Mouse (Mus musculus) neural tube, embryonic 11.5 days (tissue): ENCODE measurements around the gene Wfdc6a. TPM values are rescaled to one million over a fixed set of nuclear protein-coding genes. Genes with fewer than 3 reads are reported as not detected.

ENCODE experiments used
- ATAC-seq: fragments of 200-750 bp; cut with Nextera tagmentation; 2 replicates; pipeline ENCODE4 v1.8.0; 2017; ENCODE audit warnings: moderate number of reproducible peaks, mild to moderate bottlenecking, moderate TSS enrichment, moderate library complexity; ENCODE audit not compliant: insufficient read depth, low FRiP score, low TSS enrichment
- DNase-seq: peaks from one replicate; pipeline ENCODE4 v3.0.0-alpha.2; 2015; ENCODE audit warnings: low spot score
- H3K27ac ChIP-seq: fragments of 300-500 bp; sonication (generic); 2 replicates; pipeline ENCODE4 v1.5.1; 2014; ENCODE audit warnings: low read depth, mild to moderate bottlenecking, low read length
- H3K27me3 ChIP-seq: fragments of 300-500 bp; sonication (generic); 2 replicates; pipeline ENCODE4 v1.6.1; 2014; ENCODE audit warnings: mild to moderate bottlenecking, low read length, mixed read lengths; ENCODE audit not compliant: control insufficient read depth, insufficient read depth
- H3K36me3 ChIP-seq: fragments of 300-500 bp; sonication (generic); 2 replicates; pipeline ENCODE4 v1.6.1; 2014; ENCODE audit warnings: mild to moderate bottlenecking, low read length, moderate library complexity, mixed read lengths; ENCODE audit not compliant: control insufficient read depth, insufficient read depth
- H3K4me1 ChIP-seq: fragments of 300-500 bp; sonication (generic); 2 replicates; pipeline ENCODE4 v1.6.1; 2014; ENCODE audit warnings: low read length, mixed read lengths; ENCODE audit not compliant: control insufficient read depth, insufficient read depth
- H3K4me2 ChIP-seq: fragments of 300-500 bp; sonication (generic); 2 replicates; pipeline ENCODE4 v1.6.1; 2014; ENCODE audit warnings: low read depth, mild to moderate bottlenecking, moderate library complexity
- H3K4me3 ChIP-seq: fragments of 300-500 bp; sonication (generic); 2 replicates; pipeline ENCODE4 v1.5.1; 2014; ENCODE audit warnings: low read depth, low read length
- H3K9ac ChIP-seq: fragments of 300-500 bp; sonication (generic); 2 replicates; pipeline ENCODE4 v1.6.1; 2014; ENCODE audit warnings: mild to moderate bottlenecking, low read length
- H3K9me3 ChIP-seq: fragments of 300-500 bp; sonication (generic); 2 replicates; pipeline ENCODE4 v1.6.1; 2016; ENCODE audit warnings: low read length; ENCODE audit not compliant: control insufficient read depth
- WGBS: fragments of 180-500 bp; shearing (Covaris S2); extraction: QIAGEN DNeasy Blood & Tissue Kit; methylation state at CpG from one replicate; pipeline ENCODE4 v1.1.7; 2014; 5-methylcytosine and 5-hydroxymethylcytosine counted together
- polyA plus RNA-seq: library from polyadenylated mRNA; unstranded; fragments of >200 nt; fragmentation: Nextera tagmentation; extraction: Ambion mirVana; gene quantifications from 2 replicates; pipeline ENCODE4 v1.2.1, GENCODE M21; 2014

Wfdc6a gene
- polyA plus RNA-seq, 1 experiment from 2014 or later: not detected

- Histone ChIP-seq H3K4me1 (0 out of 2 replicates have a peak, but pooled peaks cover 3% of the 10 kb centered on the region), H3K9me3 (no peaks in the 10 kb centered on the region), H3K9ac (no peak overlapping the region), H3K4me2 (no peak overlapping the region), H3K36me3 (no peaks in the 10 kb centered on the region), H3K27me3 (0 out of 2 replicates have a peak, but pooled peaks cover 8% of the 10 kb centered on the region), H3K27ac (no peak overlapping the region), H3K4me3 (no peak overlapping the region)
- WGBS: 90% methylated on average over 8 of the region's 8 CpGs
- ATAC-seq (no peak), DNase-seq (no peak)
Measured at GRCm38 (mm10) chr2:164560106-164560505, 25.1 kb downstream of the Wfdc6a start.

GRCm38 (mm10) chr2:164558991-164559645 lies 26.1 kb downstream of the Wfdc6a start:
- Histone ChIP-seq H3K27ac (no peak overlapping the region), H3K4me1 (0 out of 2 replicates have a peak, but pooled peaks cover 3% of the 10 kb centered on the region), H3K4me2 (no peak overlapping the region), H3K9me3 (no peaks in the 10 kb centered on the region), H3K27me3 (0 out of 2 replicates have a peak, but pooled peaks cover 8% of the 10 kb centered on the region), H3K9ac (no peak overlapping the region), H3K36me3 (no peaks in the 10 kb centered on the region), H3K4me3 (no peak overlapping the region)
- 45% methylated on average over 16 of the region's 16 CpGs for WGBS
- DNase-seq (no peak), ATAC-seq (no peak)

GRCm38 (mm10) chr2:164558426-164558825 lies 26.8 kb downstream of the Wfdc6a start:
- Histone ChIP-seq H3K9me3 (no peaks in the 10 kb centered on the region), H3K4me2 (no peak overlapping the region), H3K27ac (no peak overlapping the region), H3K4me3 (no peak overlapping the region), H3K36me3 (no peaks in the 10 kb centered on the region), H3K4me1 (0 out of 2 replicates have a peak, but pooled peaks cover 3% of the 10 kb centered on the region), H3K9ac (no peak overlapping the region), H3K27me3 (0 out of 2 replicates have a peak, but pooled peaks cover 8% of the 10 kb centered on the region)
- no peak for ATAC-seq
- no peak for DNase-seq
- 79% methylated on average over 8 of the region's 8 CpGs for WGBS

DNA sequence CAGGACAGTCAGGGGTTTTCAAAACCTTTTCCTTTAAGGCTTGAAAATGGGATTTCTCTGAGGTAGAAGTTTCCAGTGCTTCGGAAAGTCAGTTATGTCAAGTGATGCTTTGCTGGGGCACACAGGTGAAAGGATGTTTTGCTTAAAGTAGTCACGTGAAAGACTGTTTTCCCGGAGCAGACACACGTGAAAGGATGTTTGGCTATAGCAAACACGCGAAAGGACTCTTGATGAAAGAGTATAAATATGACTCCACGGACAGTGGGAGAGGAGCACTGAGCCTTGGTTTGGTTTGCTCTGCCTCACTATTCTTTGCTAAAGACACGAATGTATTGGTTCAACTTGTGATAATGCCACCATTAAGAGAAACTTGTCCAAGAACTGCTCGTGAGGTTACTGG lies 33.7 kb downstream of the Wfdc6a start:
- Histone ChIP-seq H3K4me2 (no peak overlapping the region), H3K4me3 (no peak overlapping the region), H3K27me3 (no peaks in the 10 kb centered on the region), H3K4me1 (no peaks in the 10 kb centered on the region), H3K9ac (no peak overlapping the region), H3K27ac (no peak overlapping the region), H3K9me3 (no peaks in the 10 kb centered on the region), H3K36me3 (no peaks in the 10 kb centered on the region)
- WGBS: 89% methylated on average over 9 of the region's 9 CpGs
- ATAC-seq (no peak), DNase-seq (no peak)

DNA sequence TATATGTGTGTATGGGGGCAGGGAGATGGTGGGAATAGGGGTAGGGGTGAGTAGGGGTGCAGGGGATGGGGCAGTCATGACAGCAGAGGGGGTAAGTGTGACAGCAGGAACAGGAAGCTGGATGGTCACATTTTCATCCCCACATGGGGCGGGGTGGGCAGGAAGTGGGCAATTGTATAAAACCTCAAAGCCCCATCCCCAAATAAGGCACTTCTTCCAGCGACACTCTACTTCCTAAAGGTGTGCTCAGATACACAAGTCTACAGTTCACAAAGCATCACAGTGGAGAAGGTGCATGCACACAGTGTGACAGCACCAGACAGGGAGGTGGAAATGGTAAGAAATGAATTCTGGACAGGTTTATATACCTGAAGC lies 34.4 kb downstream of the Wfdc6a start:
- ATAC-seq: no peak

DNA sequence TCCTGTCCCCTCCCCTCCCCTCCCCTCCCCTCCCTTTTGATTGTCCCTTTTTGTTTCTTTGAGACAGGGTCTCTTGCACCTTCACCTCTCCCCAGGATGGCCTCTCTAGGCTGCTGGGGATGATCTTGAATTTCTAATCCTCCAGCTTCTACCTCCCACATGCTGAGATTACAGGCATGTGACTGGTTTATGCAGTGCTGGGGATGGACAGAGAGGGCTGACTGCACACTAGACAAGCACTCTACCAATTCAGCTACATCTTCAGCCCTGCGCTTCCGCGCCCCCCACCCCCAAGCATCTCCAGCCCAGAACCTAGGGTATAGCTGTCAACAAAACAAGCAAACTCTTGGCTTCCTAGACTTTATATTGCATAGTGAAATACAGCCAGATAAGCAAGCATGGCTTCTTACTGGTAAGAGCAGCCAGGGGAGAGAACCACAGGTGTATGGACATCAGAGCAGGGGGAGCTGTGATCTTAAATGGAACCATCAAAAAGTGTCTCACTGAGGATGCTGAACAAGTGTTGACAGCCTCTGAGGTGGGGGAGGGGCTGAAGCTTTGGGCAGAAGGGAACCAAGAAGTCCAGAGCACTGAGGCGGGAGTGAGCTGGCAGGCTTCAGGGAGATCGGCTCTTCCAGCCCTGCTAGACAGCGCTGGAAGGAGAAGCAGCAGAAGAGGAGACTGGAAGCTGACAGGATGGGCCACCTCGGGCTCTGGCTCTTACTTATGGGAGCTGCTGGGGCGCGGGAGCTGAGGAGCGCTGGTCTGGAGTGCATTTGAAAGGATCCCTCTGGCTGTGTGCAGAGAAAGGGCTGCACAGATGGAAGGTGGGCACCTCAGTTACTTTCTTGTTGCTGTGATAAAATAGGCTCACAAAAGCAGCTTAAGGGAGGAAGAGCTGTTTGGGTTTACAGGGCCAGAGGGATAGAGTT lies 35.0 kb downstream of the Wfdc6a start:
- no peaks in the 10 kb centered on the region for H3K9me3 ChIP-seq
- ATAC-seq (no peak), DNase-seq (no peak)
- no peaks in the 10 kb centered on the region for H3K36me3 ChIP-seq
- no peak overlapping the region for H3K4me3 ChIP-seq
- WGBS: 21% methylated on average over 10 of the region's 10 CpGs
- H3K27ac ChIP-seq: no peak overlapping the region
- no peaks in the 10 kb centered on the region for H3K27me3 ChIP-seq
- H3K9ac ChIP-seq: no peak overlapping the region
- no peaks in the 10 kb centered on the region for H3K4me1 ChIP-seq
- H3K4me2 ChIP-seq: no peak overlapping the region

More for the DNA sequence above, 34.4 kb downstream of the Wfdc6a start:
- no peak overlapping the region for H3K27ac ChIP-seq
- DNase-seq: no peak
- no peaks in the 10 kb centered on the region for H3K27me3 ChIP-seq
- no peak overlapping the region for H3K4me2 ChIP-seq
- H3K4me1 ChIP-seq: no peaks in the 10 kb centered on the region
- no peaks in the 10 kb centered on the region for H3K36me3 ChIP-seq
- H3K9me3 ChIP-seq: no peaks in the 10 kb centered on the region
- WGBS: 69% methylated on average over 2 of the region's 2 CpGs
- H3K9ac ChIP-seq: no peak overlapping the region
- no peak overlapping the region for H3K4me3 ChIP-seq

DNA sequence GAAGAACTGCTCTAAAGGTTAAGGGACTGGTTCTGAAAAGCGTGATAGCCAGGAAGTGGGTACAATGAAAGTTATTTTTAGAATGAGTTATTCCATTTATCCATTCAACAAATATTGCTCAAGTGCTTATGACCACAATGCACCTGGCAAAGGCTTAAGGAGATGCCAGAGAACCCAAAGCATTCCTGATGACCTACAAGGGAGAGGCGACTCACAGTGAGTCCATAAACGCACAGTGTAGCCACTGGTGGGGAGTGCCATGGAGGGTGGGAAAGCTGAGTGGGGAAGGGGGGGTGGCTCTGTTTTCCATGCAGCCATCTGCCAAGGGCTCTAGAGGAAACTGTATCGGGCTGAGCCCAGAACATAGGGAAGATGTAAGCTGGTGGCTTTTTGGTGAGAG lies 35.9 kb downstream of the Wfdc6a start:
- ATAC-seq (no peak), DNase-seq (no peak)
- Histone ChIP-seq H3K27ac (no peak overlapping the region), H3K27me3 (no peaks in the 10 kb centered on the region), H3K4me2 (no peak overlapping the region), H3K9me3 (no peaks in the 10 kb centered on the region), H3K9ac (no peak overlapping the region), H3K36me3 (no peaks in the 10 kb centered on the region), H3K4me1 (no peaks in the 10 kb centered on the region), H3K4me3 (no peak overlapping the region)
- 55% methylated on average over 4 of the region's 4 CpGs for WGBS

DNA sequence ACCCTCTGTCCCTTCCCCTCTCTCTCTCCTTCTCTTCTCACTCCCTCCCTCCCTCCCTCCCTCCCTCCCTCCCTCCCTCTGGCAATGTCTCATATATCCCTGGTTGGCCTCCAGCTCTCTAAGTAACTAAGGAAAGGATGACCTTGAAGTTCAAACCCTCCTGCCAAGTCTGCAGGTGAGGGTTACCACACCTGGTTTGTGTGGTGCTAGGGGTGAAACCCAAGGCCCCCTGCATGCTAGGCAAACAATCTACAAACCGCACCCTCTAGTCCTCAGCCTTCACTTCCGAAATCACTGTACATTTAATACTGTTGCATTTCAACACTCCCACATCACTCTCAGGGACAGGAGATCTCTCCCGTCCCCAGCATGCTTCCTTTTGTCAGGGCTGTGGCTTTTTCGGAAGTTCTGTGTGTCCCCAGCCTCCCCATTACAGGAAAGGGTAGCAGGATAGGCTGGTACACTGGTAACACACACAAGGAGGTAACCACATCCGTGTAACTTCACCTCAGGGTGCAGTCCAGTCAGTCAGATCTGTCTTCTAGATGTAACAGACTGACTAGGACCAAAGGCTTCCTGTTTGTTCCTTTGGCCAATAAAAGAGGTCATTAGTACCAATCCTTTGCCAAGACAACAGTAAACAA lies 40.7 kb downstream of the Wfdc6a start:
- DNase-seq (no peak), ATAC-seq (no peak)
- Histone ChIP-seq H3K4me3 (no peak overlapping the region), H3K4me2 (no peak overlapping the region), H3K9ac (no peak overlapping the region), H3K27ac (no peak overlapping the region), H3K4me1 (no peaks in the 10 kb centered on the region), H3K27me3 (no peaks in the 10 kb centered on the region), H3K36me3 (no peaks in the 10 kb centered on the region), H3K9me3 (no peaks in the 10 kb centered on the region)
- WGBS: 54% methylated on average over 5 of the region's 5 CpGs
